Mouse (Mus musculus): ENCODE results near the gene Vmn1r80.
"Not testable (repeated sequence)": the region's sequence is repeated elsewhere in the genome, so short reads cannot be mapped to it uniquely, and the experiment has no call there.

Gene Vmn1r80

DNA sequence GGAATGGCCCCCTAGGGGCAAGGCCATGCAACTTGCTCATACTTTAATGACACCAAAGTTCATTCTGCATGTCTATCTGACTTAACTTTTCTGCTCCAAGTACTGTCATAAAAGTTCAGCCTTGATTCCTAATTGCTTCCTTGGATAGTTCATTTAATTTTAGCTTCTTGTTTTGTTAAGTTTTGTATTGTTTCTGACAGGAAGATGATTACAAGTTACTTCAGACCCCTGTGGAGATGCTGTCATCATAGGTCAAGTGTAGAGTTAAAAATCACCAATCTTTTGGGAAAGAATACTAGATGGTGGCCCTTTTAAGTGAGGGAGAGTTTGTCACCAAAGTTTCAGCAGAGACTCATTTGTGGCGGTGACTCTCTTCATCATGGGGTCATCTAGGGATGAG, at the start of gene Vmn1r80:
Vmn1r80 (plus strand) TSS at position 301 of the 400 bp plus-strand sequence.
- no peak for DNase-seq (ENCODE audit: low spot score)

DNA sequence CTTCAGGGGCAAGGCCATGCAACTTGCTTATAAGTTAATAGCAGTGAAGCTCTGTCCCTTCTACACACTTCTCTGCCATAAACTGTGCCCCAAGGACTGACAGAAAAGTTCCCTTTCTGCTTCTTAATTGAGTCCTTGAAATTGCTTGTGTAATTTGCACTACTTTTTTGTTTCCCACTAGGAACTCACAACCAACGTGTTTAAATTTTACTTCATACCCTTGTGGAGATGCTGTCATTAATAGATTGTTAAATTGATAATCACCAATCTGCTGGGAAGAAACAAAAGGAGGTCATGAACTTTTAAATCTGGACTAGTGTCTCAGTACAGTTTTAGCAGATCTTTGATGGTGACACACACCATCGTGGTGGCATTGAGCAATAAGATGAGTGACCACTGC, 39.1 kb upstream of the Vmn1r80 start, which contains the start of gene Vmn1r78:
Vmn1r78 (plus strand) TSS at position 301 of the 400 bp plus-strand sequence.
- no peak for DNase-seq (ENCODE audit: low spot score)

- DNase-seq (ENCODE audit: low spot score) = not testable (repeated sequence)
Measured at GRCm38 (mm10) chr7:12156463-12156862, 32.6 kb upstream of the Vmn1r80 start.

DNA sequence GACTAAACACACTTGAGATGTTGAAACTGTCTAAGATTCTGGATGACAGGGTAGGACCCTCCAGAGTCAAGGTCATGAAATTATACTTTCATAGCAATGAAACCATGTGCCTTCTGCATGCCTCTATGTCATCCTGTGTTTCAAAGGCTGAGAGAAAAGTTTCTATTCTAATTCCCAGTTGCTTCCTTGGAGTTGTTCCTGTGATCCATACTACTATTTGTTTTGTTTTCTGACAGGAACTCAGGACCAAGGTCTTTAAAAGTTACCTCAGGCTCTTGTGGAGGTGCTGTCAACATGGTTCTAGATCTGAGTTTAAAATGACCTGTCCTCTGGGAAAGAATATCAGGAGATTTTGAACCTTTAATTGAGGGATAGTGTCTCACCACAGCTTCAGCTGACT, 18.1 kb upstream of the Vmn1r80 start, which contains the start of gene Vmn1r79:
Vmn1r79 (plus strand) TSS at position 301 of the 400 bp plus-strand sequence.
- not testable (repeated sequence) for DNase-seq (ENCODE audit: low spot score)

DNA sequence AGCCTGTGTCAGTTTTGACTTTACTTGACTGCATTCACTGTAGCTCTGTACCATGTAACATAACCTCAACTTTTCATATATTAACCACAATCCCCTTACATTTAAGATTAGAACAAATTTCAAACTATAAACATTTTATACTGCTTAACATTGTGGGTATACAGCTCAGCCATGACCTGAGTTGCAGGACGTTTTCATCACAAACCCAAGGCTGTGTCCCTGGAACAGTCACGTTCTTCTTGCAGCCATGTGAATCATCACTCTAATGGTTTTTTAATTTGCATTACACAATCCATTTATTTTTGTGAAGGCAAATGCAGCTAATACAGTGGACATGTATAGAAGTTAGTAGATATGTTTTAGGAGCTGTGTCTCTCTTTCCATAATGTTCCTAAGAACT, 16.2 kb upstream of the Vmn1r80 start:
- DNase-seq (ENCODE audit: low spot score) = not testable (repeated sequence)

DNA sequence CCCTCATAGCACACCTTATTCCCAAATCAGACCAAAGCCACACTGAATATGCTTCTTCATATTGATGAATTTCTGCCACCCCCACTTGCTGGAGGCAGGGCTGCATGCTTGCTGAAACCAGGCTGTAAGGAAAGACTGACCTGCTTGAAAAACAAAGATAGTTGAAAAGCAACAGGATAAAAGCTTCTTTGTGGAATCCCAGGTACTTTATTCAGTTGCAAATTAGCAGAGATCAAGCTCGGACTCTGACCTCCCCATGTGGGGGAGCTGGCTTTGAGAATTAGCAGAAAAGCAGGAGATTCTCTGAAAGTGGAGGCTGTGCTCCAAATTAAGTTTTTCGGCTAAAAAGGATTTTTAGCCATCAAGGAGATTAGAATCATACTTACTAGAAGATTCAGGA, 15.1 kb downstream of the Vmn1r80 start:
- no peak for DNase-seq (ENCODE audit: low spot score)
